Mouse (Mus musculus) gastrocnemius, adult 8-10 months (tissue): ENCODE results near the gene Cwh43. TPM values are rescaled to one million over a fixed set of nuclear protein-coding genes. Genes with fewer than 3 reads are reported as not detected.
A peak's percentile ranks its signal among the peaks of the same experiment; 100 is the strongest.
"Not testable (repeated sequence)": the region's sequence is repeated elsewhere in the genome, so short reads cannot be mapped to it uniquely, and the experiment has no call there.

ENCODE experiments used
- DNase-seq, 2 experiments: peaks; one replicate each; pipeline ENCODE4 v3.0.0; 2022; ENCODE audit warnings: low spot score in 2 of 2
- total RNA-seq, 4 experiments: library from RNA; stranded (reverse); gene quantifications; 2 replicates each; pipeline ENCODE4 v1.2.4; 2022

The Cwh43 gene
- total RNA-seq, 4 experiments from 2014 or later = not detected

DNA sequence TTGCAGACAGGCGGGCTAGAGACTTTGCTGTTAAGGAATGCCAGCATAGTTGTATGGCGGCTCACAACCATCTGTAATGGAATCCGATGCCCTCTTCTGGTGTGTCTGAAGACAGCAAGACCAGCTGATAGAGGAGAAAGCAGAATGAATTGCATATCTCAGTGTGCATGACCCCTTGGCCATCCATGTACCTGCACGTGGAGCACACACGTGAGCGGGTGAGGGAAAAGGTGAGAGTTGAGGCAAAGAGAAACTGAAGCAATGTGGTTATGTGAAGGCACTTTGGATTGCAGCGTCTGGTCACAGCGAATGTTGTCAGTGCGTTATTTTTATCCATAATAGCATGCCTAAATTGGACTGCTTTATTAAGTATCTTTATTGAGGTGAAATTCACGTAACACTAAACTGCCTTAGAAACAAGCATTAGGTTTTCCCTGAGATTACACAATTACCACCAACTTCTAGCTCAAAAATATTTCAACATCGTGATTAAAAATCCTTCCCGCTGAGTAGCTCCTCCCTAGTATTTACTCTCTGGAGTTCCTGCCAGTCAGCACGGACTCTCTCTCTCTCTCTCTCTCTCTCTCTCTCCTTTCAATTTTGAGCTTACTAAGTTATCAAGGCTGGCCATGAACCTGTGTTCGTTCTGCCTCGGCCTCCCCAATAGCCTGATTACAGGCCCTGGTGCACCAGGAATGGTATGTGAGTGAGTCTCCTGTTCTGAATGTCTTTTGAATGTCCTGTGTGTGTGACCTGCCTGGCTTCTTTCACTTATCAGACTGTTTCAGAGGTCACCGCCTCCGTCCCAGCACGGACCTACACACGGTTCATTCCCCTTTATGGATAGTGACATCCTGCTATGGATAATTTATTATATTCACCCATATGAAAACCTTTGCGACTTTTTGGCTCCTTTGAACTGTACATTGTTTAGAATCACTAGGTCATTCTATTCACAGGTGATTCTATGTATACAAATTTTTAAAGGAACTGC lies 68.8 kb downstream of the Cwh43 start:
- DNase-seq = no peak

DNA sequence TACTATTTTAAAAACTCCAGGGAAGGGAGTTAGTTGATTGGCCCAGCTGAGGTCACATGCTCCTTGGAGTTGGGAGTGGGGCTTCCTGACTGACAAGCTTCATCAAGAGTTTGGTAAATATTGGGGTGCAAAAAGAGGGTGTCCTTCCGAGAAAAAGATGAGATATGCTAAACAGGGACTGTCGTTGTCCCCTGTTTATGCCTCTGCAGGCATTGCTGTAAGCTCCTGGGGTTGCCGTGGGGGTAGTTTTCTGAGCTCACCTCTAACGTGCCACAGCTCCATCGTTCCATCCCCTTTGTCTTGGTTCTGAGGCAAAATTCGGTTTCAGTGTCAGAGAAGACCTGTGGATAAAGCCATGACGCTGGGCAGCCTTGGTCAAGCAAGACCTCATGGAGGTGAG lies 74.8 kb downstream of the Cwh43 start, which contains the start of gene Dcun1d4:
TSS of gene Dcun1d4 (plus strand) at position 301 of the 400 bp plus-strand sequence.
- no peak for DNase-seq

DNA sequence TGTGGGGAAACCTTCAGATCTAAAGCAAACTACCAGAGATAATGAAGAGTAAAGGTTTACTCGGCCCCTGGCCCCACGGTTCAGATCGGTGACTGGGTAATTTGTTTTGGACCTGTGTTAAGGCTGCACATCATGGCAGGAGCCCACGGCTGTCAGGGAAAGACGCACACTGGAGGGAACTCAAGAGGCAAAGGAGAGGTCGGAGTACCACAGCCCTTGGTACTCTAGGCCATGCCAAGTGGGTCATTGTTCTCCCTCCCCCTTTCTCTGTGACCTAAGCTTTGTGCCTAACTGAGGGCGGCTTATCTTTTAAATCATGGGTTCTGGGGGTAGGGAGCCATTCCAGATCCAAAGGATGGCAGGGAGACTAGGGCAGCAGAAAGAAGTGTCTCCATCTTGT lies 75.5 kb downstream of the Cwh43 start:
- DNase-seq = no peak

DNA sequence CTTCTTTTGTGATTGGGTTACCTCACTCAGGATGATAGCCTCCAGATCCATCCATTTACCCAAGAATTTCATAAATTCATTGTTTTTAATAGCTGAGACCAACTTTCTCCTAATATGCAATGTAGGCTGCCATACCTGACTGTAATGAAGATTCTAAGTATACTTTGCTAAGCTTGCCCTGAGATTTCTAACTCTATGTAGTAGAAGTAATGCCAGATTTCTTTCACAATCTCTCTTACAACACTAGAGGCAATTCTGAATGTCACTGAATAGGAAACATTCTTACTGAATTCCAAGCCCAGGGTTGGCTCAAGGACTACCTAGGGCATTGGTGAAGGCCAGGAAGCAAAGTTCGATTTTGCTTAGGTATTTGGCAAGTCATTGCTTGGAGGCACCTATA lies 76.5 kb downstream of the Cwh43 start:
- DNase-seq = not testable (repeated sequence)

DNA sequence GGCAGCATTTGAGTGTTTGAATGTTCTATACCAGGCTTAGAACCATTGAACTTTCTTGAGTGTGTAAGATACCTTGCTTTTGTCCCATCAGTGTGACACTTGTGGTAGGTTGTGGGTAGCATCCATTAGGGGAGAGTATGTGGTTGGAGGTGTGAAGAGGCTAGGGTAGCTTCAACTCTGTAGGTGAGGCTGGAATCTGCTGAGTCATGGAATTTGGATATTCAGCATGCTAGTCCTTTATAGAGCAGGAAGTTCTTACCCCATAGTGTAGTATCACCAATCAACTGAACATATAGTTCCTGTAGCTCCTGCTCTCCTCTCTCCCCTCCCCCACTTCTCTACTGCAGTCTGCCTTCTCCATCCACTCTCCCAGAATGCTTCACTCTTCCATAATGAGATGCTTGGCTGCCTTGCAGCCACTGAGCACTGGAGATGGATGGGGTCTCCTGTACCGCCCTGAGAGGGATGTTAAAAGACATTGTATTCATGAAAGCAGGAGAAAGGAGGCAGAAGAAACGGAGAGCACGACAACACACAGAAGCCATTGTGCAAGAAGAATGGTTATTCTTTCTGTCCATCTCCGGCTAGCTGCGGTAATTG lies 78.2 kb downstream of the Cwh43 start:
- no peak for DNase-seq

DNA sequence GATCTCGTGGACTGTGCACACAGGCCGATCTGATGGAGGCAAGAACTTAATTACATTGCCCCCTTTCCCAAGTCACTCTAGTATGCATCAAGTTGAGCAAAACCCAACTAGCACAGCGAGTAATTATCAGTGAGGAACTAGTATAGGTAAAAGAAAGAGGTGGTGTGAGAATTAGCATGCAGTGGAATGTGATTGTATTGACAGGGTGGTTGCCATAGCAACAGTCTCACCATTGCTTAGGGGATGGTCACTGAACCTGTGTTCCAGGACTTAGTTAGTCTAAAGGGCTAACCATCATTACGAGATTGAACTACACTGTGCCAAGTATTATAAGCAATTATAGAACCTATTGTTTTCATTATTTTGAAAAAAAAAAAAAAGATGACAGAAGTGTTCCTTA lies 80.6 kb downstream of the Cwh43 start:
- DNase-seq = no peak

DNA sequence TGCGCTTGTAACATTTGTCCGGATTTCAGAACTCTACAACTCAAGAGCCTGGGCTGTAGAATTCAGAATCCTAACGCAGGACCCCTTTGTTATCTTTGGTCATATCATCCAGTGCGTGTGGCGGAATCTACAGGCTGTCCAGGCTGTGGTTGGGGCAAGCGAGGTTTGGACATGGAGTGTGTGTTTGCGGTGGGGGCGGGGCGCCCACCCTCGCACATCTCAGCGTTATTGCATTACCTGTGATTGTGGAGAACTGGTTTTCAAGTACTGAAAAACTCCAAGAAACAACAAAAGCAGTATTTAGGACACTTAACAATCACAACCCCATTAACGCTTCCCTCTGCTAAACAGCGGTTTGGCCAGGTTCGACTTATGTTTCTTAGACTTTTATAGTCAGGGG lies 84.0 kb downstream of the Cwh43 start:
- no peak for DNase-seq

DNA sequence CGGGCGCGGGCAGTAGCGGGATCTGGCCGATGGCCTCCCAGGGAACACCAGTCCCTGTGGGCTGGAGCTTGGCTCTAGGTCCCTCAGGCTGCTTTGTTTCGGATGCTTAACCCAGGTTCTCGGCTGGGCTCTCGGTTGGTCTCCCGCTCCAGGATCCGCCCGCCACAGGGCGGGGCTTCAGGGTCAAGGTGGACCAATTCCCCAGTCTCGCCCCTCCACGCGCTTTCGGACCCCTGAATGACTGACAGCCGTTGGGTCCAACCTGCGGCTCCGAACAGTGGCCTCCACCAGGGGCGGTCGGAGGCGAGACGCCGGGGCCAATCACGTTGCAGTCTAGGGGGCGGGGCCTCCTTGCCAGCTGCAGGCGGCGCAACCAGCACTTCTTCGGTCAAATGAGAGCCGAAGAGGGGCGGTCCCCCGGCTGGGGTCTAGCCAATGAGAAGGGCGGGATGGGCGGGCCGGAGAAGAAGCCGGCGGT lies 84.8 kb downstream of the Cwh43 start:
- peak; percentile 99 to 100 for DNase-seq

DNA sequence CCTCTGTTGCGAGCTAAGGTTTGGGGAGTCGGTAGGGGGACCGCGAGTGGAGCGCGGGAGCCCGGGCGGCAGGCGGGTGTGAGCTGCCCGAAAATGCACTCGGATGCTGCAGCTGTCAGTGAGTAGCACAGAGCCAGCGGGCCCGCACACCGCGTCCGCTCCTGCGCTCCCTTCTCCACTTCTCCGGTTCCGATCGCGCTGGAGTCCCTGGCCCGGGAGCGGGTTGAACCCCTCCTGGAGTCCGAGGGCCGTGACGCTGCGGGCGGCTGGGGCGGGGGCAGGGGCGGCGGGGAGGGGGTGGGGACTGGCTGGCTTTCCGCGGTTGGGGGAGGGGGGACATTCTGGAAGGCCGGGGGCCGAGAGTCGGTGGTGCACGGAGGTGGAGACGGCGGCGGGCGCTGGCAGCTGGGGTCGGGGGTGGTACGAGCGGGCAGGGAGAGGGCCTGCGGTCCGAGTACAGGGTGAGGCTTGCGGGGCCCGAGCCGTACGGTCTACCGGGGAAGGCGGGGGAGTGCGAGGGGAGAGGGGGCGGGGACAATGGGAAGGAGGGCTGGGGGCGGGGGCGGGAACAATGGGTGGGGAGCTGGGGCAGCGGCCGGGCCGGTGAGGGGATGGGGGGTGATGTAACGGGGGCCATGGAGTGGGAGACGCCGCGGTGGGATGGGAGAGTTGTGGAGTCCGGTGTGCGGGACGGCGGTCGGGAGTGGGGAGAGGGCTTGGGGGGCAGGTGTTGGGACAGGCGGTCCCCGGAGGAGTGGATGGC lies 85.4 kb downstream of the Cwh43 start:
- DNase-seq = peak in 1 of 2 experiments; percentile 14

DNA sequence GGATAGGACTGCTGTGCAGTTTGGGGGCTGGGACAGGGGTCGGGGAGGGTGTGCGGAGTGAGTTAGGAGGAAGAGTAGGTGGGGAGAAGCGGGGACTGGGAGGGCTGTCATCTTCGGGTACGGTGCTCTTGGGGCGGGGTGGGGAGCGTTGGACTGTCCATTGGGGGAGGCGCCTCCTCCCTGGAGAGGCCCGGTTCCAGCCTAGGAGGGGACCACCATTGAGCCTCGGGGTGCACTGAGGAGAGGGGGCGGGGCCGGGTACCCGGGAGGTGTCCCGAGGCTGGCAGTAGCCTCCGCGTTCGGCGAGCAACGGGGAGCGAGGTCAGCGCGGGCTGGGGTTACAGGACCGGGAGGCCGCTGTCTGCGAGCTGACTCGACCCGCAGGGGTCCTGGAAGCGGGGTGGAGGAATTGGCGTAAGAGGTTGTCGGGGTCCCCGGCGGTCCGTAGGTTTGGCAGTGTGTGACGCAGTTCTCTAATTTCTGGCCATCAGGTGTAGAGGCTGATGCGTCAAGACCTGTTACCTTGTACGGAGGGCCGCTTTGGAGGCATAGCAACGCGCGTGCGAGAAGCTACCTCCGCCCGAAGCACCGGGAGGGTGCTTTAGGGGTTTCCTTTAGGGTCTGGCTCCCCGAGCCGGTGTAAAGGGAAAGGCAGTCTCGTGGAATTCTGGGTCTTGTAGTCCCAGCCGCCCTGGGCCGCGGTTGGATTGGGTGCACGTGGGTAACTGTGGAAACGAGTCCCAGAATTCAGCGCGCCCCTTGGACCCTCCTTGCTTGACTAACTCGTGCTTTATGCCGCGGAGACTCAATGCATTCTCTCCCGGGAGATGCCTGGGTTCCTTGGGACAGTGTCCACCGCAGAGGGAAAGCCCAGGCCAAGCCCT lies 86.2 kb downstream of the Cwh43 start:
- DNase-seq = peak; percentile 73 to 80

DNA sequence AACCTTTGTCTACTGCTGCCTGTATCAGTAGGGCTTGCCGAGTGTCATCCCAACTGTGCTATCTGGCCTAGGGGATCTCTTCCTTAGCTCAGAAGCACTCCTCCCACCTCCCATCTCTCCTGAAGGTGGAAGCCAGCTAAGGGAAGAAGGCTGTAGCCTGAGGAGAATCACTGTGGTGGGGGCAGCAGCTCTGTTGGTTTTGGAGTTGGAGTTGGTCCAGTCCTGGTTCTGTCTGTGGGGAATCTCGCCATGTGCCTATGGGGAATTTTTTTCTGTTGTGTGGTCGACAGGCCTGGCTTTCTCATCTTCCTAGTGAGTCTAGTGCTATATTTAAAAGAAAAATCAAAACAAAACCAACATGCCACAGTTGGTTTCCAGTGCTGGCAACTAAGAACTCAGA lies 91.5 kb downstream of the Cwh43 start:
- DNase-seq = no peak

DNA sequence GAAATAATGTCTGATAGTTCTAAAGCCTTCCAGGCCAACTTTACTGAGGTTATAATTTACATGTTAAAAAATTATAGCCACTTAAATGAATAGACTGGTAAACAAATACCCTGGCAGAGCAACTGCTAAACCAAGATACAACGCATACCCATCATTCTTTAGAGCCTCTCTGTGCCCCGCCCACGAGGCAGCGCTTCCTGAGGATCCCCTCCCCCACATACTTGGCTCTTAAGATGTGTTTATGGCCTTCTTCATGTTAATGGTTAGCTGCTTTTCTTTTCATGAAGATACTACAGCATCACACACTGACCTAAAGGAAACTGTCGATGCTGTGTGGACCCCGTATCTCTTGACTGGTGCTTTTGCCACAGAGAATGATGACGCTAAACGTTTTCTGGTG lies 92.7 kb downstream of the Cwh43 start:
- DNase-seq = no peak

DNA sequence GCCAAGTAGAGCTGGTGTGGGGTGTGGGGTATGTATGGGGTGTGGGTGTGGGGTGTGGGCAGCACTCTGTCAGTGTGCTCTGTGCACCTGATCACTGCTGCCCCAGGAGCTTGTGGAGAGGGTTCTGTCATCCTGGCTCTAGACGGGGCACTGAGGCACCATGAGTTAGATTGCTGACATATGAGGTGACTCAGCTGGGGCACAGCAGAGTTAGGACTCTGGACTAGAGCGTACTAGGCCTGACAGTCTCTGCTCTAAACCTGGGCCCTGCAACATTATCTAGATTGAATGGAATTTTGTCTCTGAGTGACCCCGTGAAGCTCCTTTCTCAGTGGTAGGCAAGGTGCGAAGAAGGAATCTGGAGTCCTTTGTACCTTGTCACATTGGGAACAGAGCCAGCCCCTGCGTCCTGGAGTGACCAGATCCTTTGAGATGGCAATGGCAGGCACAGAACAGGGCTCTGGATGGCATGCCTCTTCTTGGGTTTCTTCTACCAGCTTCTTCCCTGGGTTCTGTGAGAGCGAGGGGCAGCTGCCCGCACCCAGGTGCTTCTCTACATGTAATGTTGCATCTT lies 95.1 kb downstream of the Cwh43 start:
- no peak for DNase-seq

DNA sequence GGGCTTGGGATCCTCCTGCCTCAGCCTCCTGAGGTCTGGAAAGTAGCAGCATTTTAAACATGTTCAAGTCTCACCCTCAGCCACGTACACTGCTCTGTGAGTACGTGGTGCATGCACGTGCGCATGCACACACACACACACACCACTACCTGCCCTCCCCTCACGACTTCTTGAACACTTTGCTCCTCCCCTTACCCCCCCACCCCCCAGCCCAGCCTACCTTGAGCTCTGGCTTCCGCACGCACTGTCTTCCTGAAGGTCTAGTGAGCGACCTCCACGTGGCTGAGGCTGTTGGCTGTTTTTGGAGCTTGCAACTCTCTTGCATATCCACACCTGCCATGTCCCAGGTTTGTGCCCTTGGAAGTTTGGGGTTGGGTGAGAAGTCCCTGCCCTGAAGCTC lies 96.5 kb downstream of the Cwh43 start:
- no peak for DNase-seq

Other genes starting within 250 kb of the Cwh43 start
- gene Fryl, start 149.5 kb upstream of the Cwh43 start, total RNA-seq = 10 to 100 TPM; 17.8 to 22.5 (median 18.8) TPM
- 100 to 1,000 TPM; 134 to 158 (median 146) TPM for gene Ociad1, start 113.3 kb upstream of the Cwh43 start, total RNA-seq
- 10 to 100 TPM; 64.1 to 75.0 (median 65.4) TPM for gene Ociad2, start 65.0 kb upstream of the Cwh43 start, total RNA-seq
- 10 to 100 TPM in 3 of 4 experiments, 1 to 10 TPM in 1; 6.9 to 11.6 (median 10.1) TPM for gene Dcun1d4, start 74.9 kb downstream of the Cwh43 start, total RNA-seq
- not detected for gene Lrrc66, start 226.5 kb downstream of the Cwh43 start, total RNA-seq
- 10 to 100 TPM; 68.7 to 80.5 (median 79.1) TPM for gene Sgcb, start 241.7 kb downstream of the Cwh43 start, total RNA-seq
- not detected for gene Spata18, start 245.3 kb downstream of the Cwh43 start, total RNA-seq